Mouse (Mus musculus) brain, embryonic 14.5 days (tissue): Measurements from ENCODE around the gene Entpd7.

ENCODE experiments used
- CTCF ChIP-seq: fragments of 200-500 bp; IDR thresholded peaks from 2 replicates; pipeline ENCODE4 v1.5.1; 2012; ENCODE audit warnings: inconsistent platforms, mild to moderate bottlenecking, moderate library complexity, borderline replicate concordance; ENCODE audit not compliant: insufficient read depth, insufficient read length; ENCODE audit errors: extremely low read depth
- POLR2A ChIP-seq: fragments of 200-500 bp; IDR thresholded peaks from 2 replicates; pipeline ENCODE4 v1.6.1; 2012; ENCODE audit warnings: mild to moderate bottlenecking, inconsistent platforms, borderline replicate concordance; ENCODE audit not compliant: poor library complexity, insufficient read depth, insufficient read length, severe bottlenecking; ENCODE audit errors: extremely low read depth

DNA sequence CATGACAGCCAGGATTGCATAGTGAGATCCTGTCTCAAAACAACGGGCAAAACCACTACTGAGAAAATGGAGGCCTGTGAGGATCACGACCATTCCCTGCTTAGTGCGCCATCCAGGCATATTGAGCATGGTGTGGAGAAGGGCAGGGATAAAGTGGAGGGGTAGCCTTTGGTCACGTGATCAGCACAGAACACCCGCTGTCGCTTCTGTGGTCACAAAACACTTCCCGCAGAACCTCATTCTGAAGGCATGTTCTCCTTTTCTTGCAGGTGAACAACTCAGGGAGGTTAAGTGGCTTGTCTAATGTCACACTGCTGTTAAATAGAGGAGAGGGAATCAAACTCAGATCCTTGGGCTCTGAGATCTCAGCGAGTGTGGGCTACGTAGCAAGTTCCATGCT lies 44.0 kb upstream of the Entpd7 start:
- TF ChIP-seq POLR2A (no peak), CTCF (no peak)
